Mouse (Mus musculus) forebrain, postnatal 0 days (tissue): ENCODE data around the gene Cyp2c66. TPM values are rescaled to one million over a fixed set of nuclear protein-coding genes. Genes with fewer than 3 reads are reported as not detected.
"Not testable (repeated sequence)": the region's sequence is repeated elsewhere in the genome, so short reads cannot be mapped to it uniquely, and the experiment has no call there.

Experiments
- ATAC-seq: fragments of 200-750 bp; cut with Nextera tagmentation; 2 replicates; pipeline ENCODE4 v1.8.0; 2017; ENCODE audit warnings: mild to moderate bottlenecking, moderate library complexity
- DNase-seq: peaks from one replicate; pipeline ENCODE4 v3.0.0-alpha.2; 2015
- H3K27ac ChIP-seq: fragments of 300-500 bp; sonication (generic); 2 replicates; pipeline ENCODE4 v1.5.1; 2014; ENCODE audit warnings: low read depth, mild to moderate bottlenecking, antibody characterized with exemption, low read length, moderate library complexity, mixed read lengths
- H3K27me3 ChIP-seq: fragments of 300-500 bp; sonication (generic); 2 replicates; pipeline ENCODE4 v1.6.1; 2014; ENCODE audit warnings: mild to moderate bottlenecking, low read length, mixed read lengths; ENCODE audit not compliant: insufficient read depth
- H3K36me3 ChIP-seq: fragments of 300-500 bp; sonication (generic); 2 replicates; pipeline ENCODE4 v1.6.1; 2014; ENCODE audit warnings: mild to moderate bottlenecking, moderate library complexity; ENCODE audit not compliant: insufficient read depth
- H3K4me1 ChIP-seq: fragments of 300-500 bp; sonication (generic); 2 replicates; pipeline ENCODE4 v1.6.1; 2014; ENCODE audit warnings: antibody characterized with exemption; ENCODE audit not compliant: insufficient read depth
- H3K4me2 ChIP-seq: fragments of 300-500 bp; sonication (generic); 2 replicates; pipeline ENCODE4 v1.6.1; 2014; ENCODE audit warnings: low read depth, mild to moderate bottlenecking, moderate library complexity
- H3K4me3 ChIP-seq: fragments of 300-500 bp; sonication (generic); 2 replicates; pipeline ENCODE4 v1.5.1; 2014; ENCODE audit warnings: low read depth, low read length, mixed read lengths
- H3K9ac ChIP-seq: fragments of 300-500 bp; sonication (generic); 2 replicates; pipeline ENCODE4 v1.6.1; 2014; ENCODE audit warnings: mild to moderate bottlenecking
- H3K9me3 ChIP-seq: fragments of 300-500 bp; sonication (generic); 2 replicates; pipeline ENCODE4 v1.6.1; 2016; ENCODE audit warnings: low read length
- CTCF ChIP-seq: sonication (generic); IDR thresholded peaks from 2 replicates; pipeline ENCODE4 v1.5.1; 2016; ENCODE audit warnings: antibody characterized with exemption, control low read depth, low read depth
- WGBS: fragments of 180-500 bp; shearing (Covaris S2); extraction: QIAGEN DNeasy Blood & Tissue Kit; methylation state at CpG from one replicate; pipeline ENCODE4 v1.1.7; 2014; 5-methylcytosine and 5-hydroxymethylcytosine counted together
- polyA plus RNA-seq: library from polyadenylated mRNA; unstranded; fragments of >200 nt; fragmentation: Nextera tagmentation; extraction: Ambion mirVana; gene quantifications from 2 replicates; pipeline ENCODE4 v1.2.1, GENCODE M21; 2015
- total RNA-seq: library from RNA; depleted of rRNA; stranded (reverse); fragments of >200 nt; gene quantifications from 2 replicates; pipeline ENCODE4 v1.2.3, GENCODE M21; 2014; rRNA removed

The Cyp2c66 gene
- not detected in 2 replicates for total RNA-seq
- not detected in 2 replicates for polyA plus RNA-seq

DNA sequence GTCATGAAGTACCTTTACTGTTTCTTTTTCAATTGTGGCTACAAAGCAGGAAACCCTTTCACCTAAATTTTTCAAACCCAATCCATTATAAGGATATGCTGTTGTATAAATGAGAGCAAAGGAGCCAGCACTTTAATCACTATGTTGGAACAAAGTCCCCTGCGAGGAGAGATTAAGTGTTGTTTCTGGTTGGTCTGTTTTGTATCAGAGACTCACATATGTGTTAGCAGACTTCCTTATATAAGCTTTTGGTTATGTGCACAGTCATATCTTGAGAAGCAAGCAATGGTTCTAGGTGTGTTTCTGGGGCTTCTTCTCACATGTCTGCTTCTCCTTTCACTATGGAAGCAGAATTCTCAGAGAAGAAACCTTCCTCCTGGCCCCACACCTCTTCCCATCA lies at the start of gene Cyp2c66:
Cyp2c66 (plus strand) TSS at position 255 of the 400 bp plus-strand sequence.
- 83% methylated on average over 1 of the region's 1 CpGs for WGBS
- H3K9ac ChIP-seq: no peak within 1 kb of the TSS
- ATAC-seq (no peak), DNase-seq (no peak)
- no peaks in the 10 kb centered on the region for H3K9me3 ChIP-seq
- H3K27ac ChIP-seq: no peak within 1 kb of the TSS
- no peaks in the 10 kb centered on the region for H3K4me1 ChIP-seq
- no peaks in the 10 kb centered on the region for H3K27me3 ChIP-seq
- no peak within 1 kb of the TSS for H3K4me2 ChIP-seq
- TF ChIP-seq CTCF: no peak
- no peaks in the 10 kb centered on the region for H3K36me3 ChIP-seq
- H3K4me3 ChIP-seq: no peak within 1 kb of the TSS

DNA sequence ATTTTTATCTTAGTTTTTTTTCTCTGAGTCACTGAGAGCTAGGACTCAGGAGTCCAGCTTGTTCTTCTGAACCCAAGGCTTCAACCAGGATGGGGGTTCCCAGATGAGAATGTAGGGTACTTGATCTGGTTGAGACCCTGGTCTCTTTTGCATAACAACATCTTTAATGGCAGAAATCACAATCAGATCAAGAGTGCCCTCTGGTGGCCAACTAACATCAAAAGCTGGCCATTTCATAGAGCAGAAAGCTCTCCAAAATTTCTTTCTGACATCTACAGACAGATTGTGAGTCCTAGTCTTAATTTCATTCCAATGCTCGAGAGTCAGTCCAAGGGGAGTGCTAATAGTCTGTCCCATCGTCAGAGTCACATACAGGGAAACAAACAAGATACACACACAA lies 14.9 kb upstream of the Cyp2c66 start:
- H3K4me3 ChIP-seq, H3K27me3 ChIP-seq, H3K27ac ChIP-seq, H3K9me3 ChIP-seq, H3K4me1 ChIP-seq, H3K36me3 ChIP-seq, H3K4me2 ChIP-seq, DNase-seq, H3K9ac ChIP-seq, ATAC-seq: not testable (repeated sequence)
- 66% methylated on average over 2 of the region's 2 CpGs for whole genome bisulfite sequencing

DNA sequence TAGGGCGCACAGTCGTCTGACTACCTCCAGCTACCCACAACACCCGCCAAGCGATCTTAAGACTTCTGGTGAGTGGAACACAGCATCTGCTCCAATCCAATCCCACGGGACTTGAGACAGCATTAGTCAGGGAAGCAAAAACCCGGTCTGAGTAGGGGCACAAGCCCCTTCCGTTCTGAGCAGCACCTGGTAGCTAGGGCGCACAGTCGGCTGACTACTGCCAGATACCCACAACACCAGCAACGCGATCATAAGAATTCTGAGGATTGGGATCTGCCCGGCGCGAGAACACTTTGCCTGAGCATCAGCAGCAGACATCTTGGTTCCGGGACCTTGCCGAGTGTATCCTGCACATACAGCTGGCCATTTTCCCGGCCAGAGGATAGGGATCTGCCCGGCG lies 43.1 kb downstream of the Cyp2c66 start:
- not testable (repeated sequence) for H3K9me3 ChIP-seq, H3K27me3 ChIP-seq, H3K4me3 ChIP-seq, DNase-seq, H3K36me3 ChIP-seq, H3K4me1 ChIP-seq, H3K9ac ChIP-seq, H3K27ac ChIP-seq, H3K4me2 ChIP-seq, ATAC-seq
- WGBS: 86% methylated on average over 19 of the region's 19 CpGs

Other genes starting within 250 kb of the Cyp2c66 start
- 4.7 and 8.1 TPM in 2 replicates for gene Hells, start 183.0 kb upstream of the Cyp2c66 start, total RNA-seq
- gene Hells, start 183.0 kb upstream of the Cyp2c66 start, polyA plus RNA-seq: 2.7 and 4.8 TPM in 2 replicates
- 0.15 TPM in 1 of 2 replicates, not detected in the other for gene Cyp2c55, start 106.9 kb upstream of the Cyp2c66 start, total RNA-seq
- gene Cyp2c55, start 106.9 kb upstream of the Cyp2c66 start, polyA plus RNA-seq: not detected in 2 replicates
- 0.23 TPM in 1 of 2 replicates, not detected in the other for gene Cyp2c65, start 52.9 kb upstream of the Cyp2c66 start, total RNA-seq
- not detected in 2 replicates for gene Cyp2c65, start 52.9 kb upstream of the Cyp2c66 start, polyA plus RNA-seq
- not detected in 2 replicates for gene Cyp2c29, start 155.5 kb downstream of the Cyp2c66 start, total RNA-seq
- not detected in 2 replicates for gene Cyp2c29, start 155.5 kb downstream of the Cyp2c66 start, polyA plus RNA-seq